Mouse (Mus musculus): ENCODE measurements around the gene Phlpp1.

DNA sequence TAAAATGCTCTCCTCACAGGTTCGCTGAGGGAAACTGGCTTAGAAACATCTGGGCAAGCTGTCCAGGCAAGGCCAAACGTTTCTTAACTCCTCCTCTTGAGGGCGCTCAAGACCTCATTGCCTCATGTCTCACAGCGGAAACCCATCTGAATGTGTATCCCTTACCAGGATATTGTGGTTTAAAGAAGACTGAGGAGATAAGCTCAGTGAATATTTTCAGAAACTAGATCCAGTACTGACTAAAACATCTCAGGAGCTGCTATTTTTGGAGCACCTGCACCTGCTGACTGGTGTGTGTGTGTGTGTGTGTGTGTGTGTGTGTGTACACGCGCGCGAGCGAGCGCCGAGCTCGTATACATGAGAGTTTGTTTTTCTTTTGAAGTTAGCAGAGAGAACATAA, 19.7 kb upstream of the Phlpp1 start:
- TF ChIP-seq GATA1 (IDR thresholded peaks at IDR 0.05; ENCODE audit: borderline replicate concordance, low read length): peak; percentile 56; the same call in 1 of the 3 replicates
- TF ChIP-seq FLI1 (IDR thresholded peaks at IDR 0.05; ENCODE audit: low read length): no peak
